Mouse (Mus musculus): ENCODE results near the gene Fbln5.

DNA sequence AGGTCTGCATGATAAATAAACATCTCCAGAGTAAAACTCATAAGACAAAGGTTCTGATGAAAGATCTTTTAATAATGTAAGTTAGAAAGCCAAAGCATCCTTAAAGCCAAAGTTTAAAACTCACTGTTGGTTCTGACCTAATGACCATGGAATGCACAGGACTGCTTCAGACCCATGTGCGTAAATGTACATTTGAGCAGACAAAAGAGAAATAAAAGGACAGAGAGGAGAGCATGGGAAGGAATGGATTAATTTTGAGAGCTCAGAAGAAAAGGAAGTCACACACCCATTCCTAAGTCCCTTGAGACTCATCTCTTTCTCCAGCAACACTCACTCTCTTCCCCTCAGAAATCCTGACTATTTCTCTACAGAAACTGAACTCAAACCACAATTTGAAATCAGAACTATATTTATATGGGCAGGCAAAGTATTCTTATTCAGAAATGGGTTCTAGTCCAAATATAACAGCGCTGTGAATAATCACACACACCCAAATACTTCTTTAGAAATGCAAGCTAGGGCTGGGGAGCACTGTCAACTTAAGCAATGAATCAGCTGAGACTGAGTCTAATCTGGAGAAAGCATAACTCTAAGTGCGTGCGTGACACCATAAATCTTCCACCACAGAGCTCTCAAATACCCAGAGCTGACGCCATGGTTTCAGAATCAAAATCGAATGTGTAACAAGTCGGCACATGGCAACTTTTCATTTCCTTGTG lies 33.1 kb upstream of the Fbln5 start:
- TF ChIP-seq CTCF (IDR thresholded peaks at IDR 0.05; ENCODE audit: low read depth) (no peak), EP300 (IDR thresholded peaks at IDR 0.05; ENCODE audit: low read depth) (no peak)

Data from liver, embryonic 14.5 days (tissue).